Mouse (Mus musculus): ENCODE data around the gene Tmem44. TPM values are rescaled to one million over a fixed set of nuclear protein-coding genes. Genes with fewer than 3 reads are reported as not detected.

Tmem44 gene
- polyA plus RNA-seq, 1 experiment: 57.0 TPM

DNA sequence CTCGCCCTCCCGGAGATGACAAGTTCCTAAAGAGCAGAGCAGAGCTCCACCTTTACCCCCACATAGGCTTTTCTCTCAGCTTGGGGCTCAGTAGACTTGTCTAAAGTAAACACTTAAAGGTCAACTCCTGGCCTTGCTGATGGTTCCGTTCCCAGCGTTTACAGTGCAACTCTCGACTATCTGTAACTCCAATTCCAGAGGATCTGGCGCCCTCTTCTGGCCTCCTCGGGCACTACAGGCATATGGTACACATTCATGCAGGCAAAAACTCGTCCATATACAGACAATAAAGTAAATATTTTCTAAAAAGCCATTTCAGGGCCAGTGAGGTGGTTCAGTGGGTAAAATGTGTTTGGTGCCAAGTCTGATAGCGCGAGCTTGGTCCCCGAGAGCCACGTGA lies 35.2 kb downstream of the Tmem44 start:
- Histone ChIP-seq H3K4me1 (ENCODE audit: control insufficient read depth, insufficient read depth, low read length) (peaks cover 13% of the 10 kb centered on the region), H3K4me3 (replicated peaks; ENCODE audit: extremely low read depth, low read depth, low read length) (no peak overlapping the region)
- no peak for DNase-seq
- WGBS: 77% methylated on average over 12 of the region's 12 CpGs
- TF ChIP-seq CTCF (IDR thresholded peaks at IDR 0.05; ENCODE audit: insufficient read depth, low read length): peak; percentile 54
- TF ChIP-seq POLR2A (IDR thresholded peaks at IDR 0.05; ENCODE audit: borderline replicate concordance, extremely low read depth, low read depth, low read length): no peak

DNA sequence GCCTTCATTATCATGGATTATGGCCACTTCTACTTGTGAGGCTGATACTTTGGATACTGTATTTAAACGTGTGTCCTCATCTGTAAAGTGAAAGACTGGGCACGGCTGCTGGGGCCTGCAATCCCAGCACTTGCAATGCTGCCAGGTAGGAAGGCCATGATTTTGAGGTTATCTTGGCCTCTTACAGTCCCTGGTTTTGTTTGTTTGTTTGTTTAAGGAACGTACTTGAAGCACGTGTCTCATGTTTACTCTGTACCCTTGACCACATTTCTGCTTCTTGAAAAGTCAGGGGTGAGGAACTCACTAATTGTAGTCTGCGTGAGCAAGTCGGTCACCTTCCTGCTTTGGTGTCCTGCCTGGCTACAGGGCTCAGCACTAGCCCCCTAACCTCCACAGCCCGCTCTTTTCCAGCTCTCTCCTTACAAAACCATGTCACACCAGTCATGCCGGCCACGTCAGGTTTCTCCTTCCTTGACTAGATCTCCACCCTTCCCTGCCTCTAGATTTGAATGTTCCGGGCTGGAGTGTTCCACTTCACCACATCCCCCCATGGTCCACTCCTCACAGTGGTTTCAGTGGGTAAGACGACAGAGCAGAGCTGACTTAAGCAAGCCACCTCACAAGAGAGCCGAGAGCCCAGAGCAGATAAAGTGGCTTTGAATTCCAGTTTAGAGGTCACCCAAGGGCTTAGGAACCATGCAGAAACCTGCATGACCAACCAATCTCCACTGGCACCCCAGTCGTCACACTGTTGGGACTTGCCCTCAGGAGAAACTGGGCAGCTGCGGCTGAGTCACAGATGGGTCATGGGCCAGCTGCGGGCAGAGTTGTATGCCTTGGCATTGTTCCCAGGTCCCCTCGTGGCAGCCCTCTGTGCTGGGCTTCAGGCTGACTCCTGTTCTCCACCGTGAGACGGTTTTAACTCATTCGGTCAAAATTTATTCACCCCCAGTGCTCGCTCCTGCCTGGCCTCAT lies 37.3 kb downstream of the Tmem44 start:
- no peak for TF ChIP-seq CTCF (IDR thresholded peaks at IDR 0.05; ENCODE audit: insufficient read depth, low read length)
- no peak for TF ChIP-seq POLR2A (IDR thresholded peaks at IDR 0.05; ENCODE audit: borderline replicate concordance, extremely low read depth, low read depth, low read length)
- no peak for DNase-seq
- H3K4me1 ChIP-seq (ENCODE audit: control insufficient read depth, insufficient read depth, low read length): peaks cover 11% of the 10 kb centered on the region
- no peak overlapping the region for H3K4me3 ChIP-seq (replicated peaks; ENCODE audit: extremely low read depth, low read depth, low read length)
- 59% methylated on average over 20 of the region's 20 CpGs for WGBS

DNA sequence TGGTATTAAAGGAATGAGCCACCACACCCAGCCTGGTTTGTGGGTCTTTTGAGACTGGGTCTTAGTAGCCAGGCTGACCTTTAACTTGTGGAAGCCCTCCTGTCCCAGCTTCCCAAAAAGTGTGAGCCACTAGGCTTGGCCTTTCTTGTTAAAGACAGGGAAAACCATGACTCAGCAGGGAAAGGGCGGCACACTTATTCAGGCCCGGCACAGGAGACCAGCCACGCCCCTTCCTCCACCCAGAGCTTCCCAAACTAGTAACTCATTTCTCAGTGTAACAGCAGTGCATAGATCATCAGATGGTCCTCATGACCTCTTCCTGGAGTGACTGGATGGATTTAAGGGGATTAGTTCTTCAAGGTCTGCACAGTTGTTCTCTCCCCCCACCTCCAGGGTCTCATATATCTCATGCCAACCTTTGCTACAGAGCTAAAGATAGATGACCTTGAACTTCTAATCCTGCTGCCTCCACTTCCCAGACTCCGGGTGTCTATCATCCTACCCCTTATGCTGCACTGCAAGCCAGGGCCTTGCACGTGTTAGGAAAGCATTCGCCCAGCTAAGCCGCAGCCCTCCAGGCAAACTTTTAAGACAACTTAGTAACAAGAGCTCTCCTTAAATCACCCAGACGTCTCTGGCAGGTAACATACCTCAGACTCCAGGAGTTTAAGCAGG lies 38.1 kb downstream of the Tmem44 start:
- H3K4me3 ChIP-seq (replicated peaks; ENCODE audit: extremely low read depth, low read depth, low read length): no peak overlapping the region
- TF ChIP-seq CTCF (IDR thresholded peaks at IDR 0.05; ENCODE audit: insufficient read depth, low read length): no peak
- TF ChIP-seq POLR2A (IDR thresholded peaks at IDR 0.05; ENCODE audit: borderline replicate concordance, extremely low read depth, low read depth, low read length): no peak
- H3K4me1 ChIP-seq (ENCODE audit: control insufficient read depth, insufficient read depth, low read length): peaks cover 11% of the 10 kb centered on the region
- no peak for DNase-seq
- WGBS: 45% methylated on average over 8 of the region's 8 CpGs

DNA sequence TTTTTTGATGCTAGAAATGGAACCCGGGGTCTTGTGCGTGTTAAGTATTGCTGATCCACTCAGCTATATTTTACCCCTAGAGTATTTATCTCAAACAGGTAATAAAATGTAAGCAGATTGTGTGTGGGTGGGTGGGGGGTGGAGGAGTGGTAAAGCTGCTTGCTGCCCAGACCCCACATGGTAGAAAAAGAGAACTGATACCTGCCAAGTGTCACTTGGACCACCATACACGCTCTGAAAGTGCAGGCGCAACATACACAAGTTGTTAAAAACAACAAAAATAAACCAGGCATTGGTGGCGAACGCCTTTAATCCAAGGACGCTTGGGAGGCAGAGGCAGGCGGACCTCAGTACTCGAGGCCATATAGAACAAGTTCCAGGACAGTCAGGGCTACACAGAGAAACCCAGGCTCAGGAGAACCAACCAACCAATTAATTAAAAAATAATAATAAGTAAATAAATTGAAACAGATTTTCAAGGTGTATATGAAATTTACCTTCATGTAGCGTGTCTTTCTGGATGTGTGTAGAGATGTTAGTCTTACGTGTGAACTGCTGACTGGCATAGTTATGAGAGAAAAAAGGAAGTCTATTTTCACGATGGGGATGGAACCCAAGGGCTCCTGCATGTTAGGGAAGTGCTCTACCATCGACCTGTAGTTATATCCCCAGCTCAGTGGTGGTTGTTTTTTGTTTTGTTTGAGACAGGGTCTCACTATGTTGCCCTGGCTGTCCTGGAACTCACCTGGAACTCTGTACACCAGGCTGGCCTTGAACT lies 38.9 kb downstream of the Tmem44 start:
- DNase-seq: no peak
- no peak overlapping the region for H3K4me3 ChIP-seq (replicated peaks; ENCODE audit: extremely low read depth, low read depth, low read length)
- peaks cover 11% of the 10 kb centered on the region for H3K4me1 ChIP-seq (ENCODE audit: control insufficient read depth, insufficient read depth, low read length)
- TF ChIP-seq POLR2A (IDR thresholded peaks at IDR 0.05; ENCODE audit: borderline replicate concordance, extremely low read depth, low read depth, low read length) (no peak), CTCF (IDR thresholded peaks at IDR 0.05; ENCODE audit: insufficient read depth, low read length) (no peak)
- WGBS: 84% methylated on average over 13 of the region's 13 CpGs

DNA sequence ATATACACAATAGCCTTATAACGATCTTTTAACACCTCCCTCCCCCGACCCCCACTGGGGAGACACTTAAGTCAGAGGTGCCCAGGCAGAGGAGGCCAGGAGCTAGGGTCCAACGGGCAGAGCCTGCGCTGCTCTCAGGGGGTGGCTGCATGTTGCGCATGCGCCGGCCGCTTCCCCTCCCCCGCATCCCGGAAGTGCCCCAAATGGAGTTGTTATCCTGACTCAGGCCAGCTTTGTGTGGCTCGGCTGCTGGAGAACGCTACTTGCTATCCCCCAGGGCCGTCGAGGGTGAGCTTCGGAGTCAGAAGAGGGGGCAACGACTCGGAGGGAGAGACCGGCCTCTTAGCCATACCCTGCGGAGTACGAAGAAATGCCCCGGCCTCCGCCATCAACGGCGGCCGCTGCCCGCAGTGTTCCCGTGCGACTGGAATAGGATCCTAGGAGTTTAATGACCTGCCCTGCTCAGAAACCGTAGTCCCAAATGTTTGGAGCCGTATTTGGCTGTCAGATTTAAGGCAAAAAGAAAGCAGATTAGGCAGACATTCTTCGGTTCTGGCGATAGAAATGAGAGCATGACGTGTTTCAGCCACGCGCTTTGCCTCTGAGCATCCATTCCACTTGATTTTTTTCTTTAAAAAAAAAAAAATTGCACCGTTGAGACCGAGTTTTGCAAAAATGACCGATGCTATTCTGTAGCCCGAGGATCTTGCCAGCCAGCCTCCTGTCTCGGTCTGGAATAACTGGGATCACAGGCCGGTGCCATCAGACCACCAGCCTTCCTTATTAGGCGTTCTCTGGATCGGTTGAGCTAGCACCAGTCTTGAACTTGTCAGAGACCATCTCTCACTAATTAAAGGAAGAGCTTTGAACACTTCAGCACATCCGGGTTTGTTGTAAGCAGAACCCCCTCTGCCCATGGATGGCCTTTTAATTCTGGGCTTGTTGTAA lies 39.9 kb downstream of the Tmem44 start:
- peak overlapping the region; percentile 72 for H3K4me3 ChIP-seq (replicated peaks; ENCODE audit: extremely low read depth, low read depth, low read length)
- peaks cover 11% of the 10 kb centered on the region for H3K4me1 ChIP-seq (ENCODE audit: control insufficient read depth, insufficient read depth, low read length)
- DNase-seq: peak; percentile 83
- 3% methylated on average over 44 of the region's 44 CpGs for WGBS
- TF ChIP-seq CTCF (IDR thresholded peaks at IDR 0.05; ENCODE audit: insufficient read depth, low read length) (no peak), POLR2A (IDR thresholded peaks at IDR 0.05; ENCODE audit: borderline replicate concordance, extremely low read depth, low read depth, low read length) (peak; percentile 90; the same call in 1 of the 2 replicates)

DNA sequence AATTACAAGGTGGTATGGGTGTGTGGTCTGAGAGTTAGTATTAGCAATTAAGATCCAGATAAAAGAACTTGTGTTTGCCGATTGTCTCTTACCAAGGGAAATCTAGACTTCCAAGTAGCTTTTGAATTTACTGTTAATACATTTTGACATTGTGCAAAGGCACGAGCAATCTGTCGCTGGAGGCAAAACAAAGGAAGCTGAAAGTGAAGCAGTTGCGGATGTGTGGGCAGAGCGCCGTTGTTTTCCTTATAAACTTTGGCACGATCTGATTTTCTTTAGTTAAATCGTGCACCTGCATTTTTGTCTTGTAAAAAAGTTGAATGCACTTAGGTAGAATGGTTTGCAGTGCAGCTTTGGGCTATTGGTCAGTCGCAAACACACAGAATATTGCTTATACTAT lies 40.6 kb downstream of the Tmem44 start:
- DNase-seq: no peak
- H3K4me1 ChIP-seq (ENCODE audit: control insufficient read depth, insufficient read depth, low read length): peaks cover 11% of the 10 kb centered on the region
- WGBS: 16% methylated on average over 9 of the region's 9 CpGs
- TF ChIP-seq POLR2A (IDR thresholded peaks at IDR 0.05; ENCODE audit: borderline replicate concordance, extremely low read depth, low read depth, low read length): no peak
- no peak for TF ChIP-seq CTCF (IDR thresholded peaks at IDR 0.05; ENCODE audit: insufficient read depth, low read length)
- peak overlapping the region; percentile 72 for H3K4me3 ChIP-seq (replicated peaks; ENCODE audit: extremely low read depth, low read depth, low read length)

DNA sequence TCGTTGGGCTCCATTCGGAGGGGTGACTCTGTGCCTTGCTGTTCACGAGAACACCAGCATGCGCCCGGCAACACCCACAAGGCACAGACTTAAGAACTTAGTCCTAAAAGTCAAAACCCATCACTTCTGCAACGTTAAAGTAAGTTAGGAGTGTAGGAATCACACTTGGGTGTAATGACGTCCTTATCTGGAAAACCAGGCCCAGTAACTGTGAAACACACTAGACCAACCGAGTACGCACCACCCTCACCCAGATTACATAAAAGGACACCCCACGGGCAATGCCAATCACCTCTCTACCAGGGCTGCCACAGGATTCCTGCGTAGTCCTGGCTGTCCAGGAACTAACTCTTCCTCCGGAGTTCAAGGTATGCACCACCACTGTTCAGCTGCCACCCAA lies 41.3 kb downstream of the Tmem44 start:
- TF ChIP-seq POLR2A (IDR thresholded peaks at IDR 0.05; ENCODE audit: borderline replicate concordance, extremely low read depth, low read depth, low read length) (no peak), CTCF (IDR thresholded peaks at IDR 0.05; ENCODE audit: insufficient read depth, low read length) (no peak)
- Histone ChIP-seq H3K4me1 (ENCODE audit: control insufficient read depth, insufficient read depth, low read length) (peaks cover 11% of the 10 kb centered on the region), H3K4me3 (replicated peaks; ENCODE audit: extremely low read depth, low read depth, low read length) (no peak overlapping the region)
- WGBS: 89% methylated on average over 12 of the region's 12 CpGs
- no peak for DNase-seq

DNA sequence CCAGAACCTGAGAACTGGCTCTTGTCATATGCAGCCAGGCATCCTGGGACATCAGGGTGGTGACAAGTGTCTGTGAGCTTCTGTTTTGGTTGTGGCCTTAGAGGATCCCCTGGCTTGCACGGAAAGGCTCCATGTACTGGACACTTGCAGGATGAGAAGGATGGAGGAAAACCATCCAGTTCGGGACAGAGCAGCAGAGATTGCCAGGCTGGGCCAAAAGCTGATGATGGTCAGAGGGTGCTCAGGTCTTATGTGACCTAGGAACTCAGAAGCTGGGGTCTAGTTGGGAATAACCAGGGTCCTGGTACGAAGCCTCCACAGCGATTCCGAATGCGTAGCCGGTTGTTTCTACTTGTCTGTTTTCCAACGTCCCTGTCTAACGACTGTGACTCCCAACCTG lies 41.9 kb downstream of the Tmem44 start:
- TF ChIP-seq POLR2A (IDR thresholded peaks at IDR 0.05; ENCODE audit: borderline replicate concordance, extremely low read depth, low read depth, low read length) (no peak), CTCF (IDR thresholded peaks at IDR 0.05; ENCODE audit: insufficient read depth, low read length) (no peak)
- peaks cover 11% of the 10 kb centered on the region for H3K4me1 ChIP-seq (ENCODE audit: control insufficient read depth, insufficient read depth, low read length)
- H3K4me3 ChIP-seq (replicated peaks; ENCODE audit: extremely low read depth, low read depth, low read length): no peak overlapping the region
- WGBS: 92% methylated on average over 9 of the region's 9 CpGs
- no peak for DNase-seq

All from lung, adult 2 months (tissue).